Mouse (Mus musculus) adrenal gland, adult 8-10 months (tissue): ENCODE measurements around the gene Inpp4a. TPM values are rescaled to one million over a fixed set of nuclear protein-coding genes. Genes with fewer than 3 reads are reported as not detected.

Source experiments
- DNase-seq: peaks from one replicate; pipeline ENCODE4 v3.0.0; 2022
- total RNA-seq, 4 experiments: library from RNA; stranded (reverse); gene quantifications; 2 replicates each; pipeline ENCODE4 v1.2.4; 2022

Gene Inpp4a
- total RNA-seq, 4 experiments from 2014 or later = 23.0 to 35.6 (median 31.2) TPM

DNA sequence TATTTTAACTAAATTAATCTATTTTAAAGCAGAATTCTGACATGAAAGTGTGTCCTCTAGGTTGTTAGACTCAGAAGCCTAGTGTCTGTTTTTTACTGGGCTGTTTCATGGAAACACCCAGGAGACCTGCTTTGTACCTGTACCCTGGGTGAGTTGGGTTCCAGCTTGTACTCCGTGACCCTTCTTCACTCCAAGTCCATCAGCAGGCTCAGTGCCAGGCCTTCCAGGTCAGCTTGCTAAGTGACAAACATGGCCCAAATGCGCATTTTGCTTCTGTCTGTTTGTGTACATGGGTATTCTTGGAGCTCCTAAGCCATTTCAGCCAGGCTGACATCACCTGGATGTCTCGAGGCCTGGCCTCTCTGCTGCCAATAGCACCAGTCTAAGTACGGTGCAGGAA is 23.5 kb downstream of the Inpp4a start:
- no peak for DNase-seq

- no peak for DNase-seq
These were observed 24.9 kb downstream of the Inpp4a start for GRCm38 (mm10) chr1:37324569-37324968.

GRCm38 (mm10) chr1:37327311-37327710 is 27.6 kb downstream of the Inpp4a start:
- DNase-seq = no peak

- DNase-seq = no peak
These were observed 29.5 kb downstream of the Inpp4a start for GRCm38 (mm10) chr1:37329132-37329531.

GRCm38 (mm10) chr1:37329831-37330230 is 30.2 kb downstream of the Inpp4a start:
- DNase-seq = no peak

DNA sequence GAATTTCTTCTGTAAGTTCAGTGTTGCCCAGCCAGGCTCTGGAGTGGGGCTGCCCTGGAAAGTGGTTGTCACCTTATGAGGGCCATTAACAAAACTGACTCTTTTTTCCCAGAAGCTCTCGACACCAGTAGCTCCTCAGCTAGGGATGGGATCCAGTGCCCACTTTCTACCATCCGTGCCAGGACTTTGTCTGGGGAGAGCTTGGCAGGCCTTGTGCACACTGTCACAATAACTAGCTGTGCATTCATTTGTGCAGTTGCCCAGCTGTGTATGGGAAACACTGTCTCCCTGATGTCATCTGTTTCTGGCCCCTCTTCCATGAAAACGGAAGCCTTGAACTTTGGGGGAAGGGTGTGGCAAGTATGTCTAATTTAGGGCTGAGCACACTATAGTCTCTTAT is 33.1 kb downstream of the Inpp4a start:
- DNase-seq = no peak

DNA sequence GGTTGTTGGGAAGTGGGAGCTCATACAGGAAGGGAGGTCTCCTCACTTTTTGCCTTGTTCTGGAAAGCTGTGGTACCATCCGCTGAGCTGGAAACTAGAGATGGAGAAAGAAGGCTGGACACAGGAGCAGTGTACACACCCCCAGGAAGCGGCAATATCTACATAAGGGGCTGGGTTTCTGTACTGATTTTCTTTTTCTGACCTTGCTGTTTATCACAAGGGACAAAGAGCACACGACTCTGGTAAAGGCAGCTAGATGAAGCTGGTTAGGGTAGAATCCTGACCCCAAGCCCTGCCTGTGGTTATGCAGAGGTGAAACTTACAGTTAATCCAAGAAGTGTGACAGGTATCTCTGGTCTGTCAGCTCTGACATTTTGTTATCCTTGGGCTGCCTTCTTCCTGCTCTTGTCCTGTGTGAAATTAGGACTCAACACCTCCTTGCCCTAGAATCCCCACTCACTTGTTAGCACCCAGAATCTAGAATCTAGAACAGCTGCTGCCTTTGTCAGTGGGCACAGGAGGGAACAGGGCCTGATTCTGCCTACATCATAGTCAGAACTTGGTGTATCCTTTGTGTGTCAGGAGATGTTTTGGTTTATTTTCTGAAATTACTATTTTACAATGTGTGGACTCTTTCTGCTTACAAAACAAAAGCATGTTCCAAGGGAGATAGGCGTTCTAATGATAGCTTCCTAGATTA is 34.2 kb downstream of the Inpp4a start:
- DNase-seq = no peak

DNA sequence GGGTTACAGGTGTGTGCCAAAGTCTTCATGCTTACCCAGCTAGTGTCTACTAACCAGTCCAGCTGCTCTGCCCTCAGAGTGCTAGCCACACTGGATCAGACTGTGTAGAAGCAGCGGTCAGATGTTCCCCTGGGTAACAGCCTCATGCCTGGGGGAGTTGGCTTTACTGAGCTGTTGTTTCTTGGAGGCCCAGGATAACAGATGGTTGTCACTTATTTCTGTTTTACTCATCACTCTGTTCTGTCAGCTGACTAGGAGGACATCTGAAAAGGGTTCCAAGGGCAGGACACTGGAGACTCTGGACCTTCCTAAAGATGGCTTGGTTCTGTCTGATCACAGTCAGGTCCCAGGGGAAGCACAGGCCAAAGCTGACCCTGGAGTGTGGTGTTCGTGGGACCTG is 36.4 kb downstream of the Inpp4a start:
- no peak for DNase-seq

DNA sequence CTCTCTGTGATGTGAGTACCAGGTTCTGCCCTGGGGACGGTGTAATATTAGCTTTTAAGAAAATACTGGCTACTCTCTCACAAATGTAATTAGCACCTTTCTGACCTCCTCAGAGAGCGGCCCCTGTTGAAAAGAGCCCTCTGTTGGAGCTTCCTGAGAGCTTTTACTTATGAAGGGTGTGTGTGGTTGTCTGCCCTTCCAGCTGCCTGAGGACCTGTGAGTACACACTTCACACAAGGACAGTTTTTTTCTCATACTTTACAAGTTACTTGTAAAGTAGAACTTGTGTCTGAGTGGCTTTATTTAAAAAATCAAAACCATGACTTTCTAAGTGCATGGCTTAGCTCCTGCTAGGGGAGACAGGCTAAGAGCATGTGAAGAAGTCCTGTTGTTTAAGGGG is 37.1 kb downstream of the Inpp4a start:
- DNase-seq = no peak

GRCm38 (mm10) chr1:37337273-37337672 is 37.6 kb downstream of the Inpp4a start:
- no peak for DNase-seq

DNA sequence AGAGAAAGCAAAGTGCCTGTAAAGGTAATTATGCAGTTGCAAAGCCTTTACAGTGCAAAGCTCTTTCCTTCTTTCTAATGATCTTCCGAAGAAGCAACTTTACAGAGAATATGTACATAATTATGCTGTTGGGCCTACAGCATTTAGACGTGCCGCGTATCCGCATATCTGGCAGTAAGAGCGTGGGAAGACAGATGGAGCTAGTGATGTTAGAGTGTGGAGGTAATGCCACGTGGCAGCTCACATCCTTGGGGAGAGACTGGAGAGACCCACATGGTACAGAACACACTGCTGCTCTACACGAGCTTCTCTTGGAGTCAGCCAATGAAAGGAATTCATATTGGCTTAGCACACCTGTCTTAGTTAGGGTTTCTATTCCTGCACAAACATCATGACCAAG is 39.5 kb downstream of the Inpp4a start:
- no peak for DNase-seq

GRCm38 (mm10) chr1:37341347-37341746 is 41.7 kb downstream of the Inpp4a start:
- no peak for DNase-seq

DNA sequence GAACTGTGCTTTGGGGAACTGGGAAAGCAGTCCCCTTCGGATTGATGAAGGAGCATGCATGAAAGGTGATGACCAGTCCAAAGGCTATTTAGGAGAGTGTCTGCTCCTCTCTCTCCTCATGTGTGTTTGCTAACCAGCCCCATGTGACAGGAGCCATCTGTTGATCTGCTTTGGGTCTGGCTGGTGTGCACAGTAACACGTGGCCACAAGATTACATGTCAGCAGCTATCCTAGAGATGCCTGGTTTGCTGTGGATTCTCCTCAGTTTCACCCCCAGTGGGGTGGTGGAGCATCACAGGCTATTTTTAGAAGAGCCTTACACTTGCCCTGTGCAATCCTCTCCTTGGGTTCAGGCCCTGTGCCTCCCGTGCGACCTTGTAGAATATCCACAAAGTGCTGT is 42.2 kb downstream of the Inpp4a start:
- no peak for DNase-seq

GRCm38 (mm10) chr1:37342524-37342923 is 42.9 kb downstream of the Inpp4a start:
- no peak for DNase-seq

DNA sequence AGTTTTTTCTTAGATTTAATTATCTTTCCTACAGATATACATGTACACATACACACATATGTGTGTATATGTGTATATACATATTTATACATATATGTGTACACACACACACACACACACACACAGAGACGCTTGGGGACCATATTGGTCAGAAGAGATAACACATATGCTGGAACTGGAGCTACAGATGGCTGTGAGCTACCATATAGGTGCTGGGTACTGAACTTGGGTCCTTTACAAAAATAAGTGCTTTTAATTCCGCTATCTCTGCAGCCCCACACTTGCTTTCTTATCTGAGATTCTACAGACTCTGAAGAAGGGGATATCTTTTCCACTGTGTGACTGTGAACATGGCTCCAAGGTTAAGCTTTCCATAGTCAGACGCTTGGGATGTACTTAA is 43.6 kb downstream of the Inpp4a start:
- no peak for DNase-seq

- DNase-seq = no peak
These were observed 44.7 kb downstream of the Inpp4a start for GRCm38 (mm10) chr1:37344223-37344916.

DNA sequence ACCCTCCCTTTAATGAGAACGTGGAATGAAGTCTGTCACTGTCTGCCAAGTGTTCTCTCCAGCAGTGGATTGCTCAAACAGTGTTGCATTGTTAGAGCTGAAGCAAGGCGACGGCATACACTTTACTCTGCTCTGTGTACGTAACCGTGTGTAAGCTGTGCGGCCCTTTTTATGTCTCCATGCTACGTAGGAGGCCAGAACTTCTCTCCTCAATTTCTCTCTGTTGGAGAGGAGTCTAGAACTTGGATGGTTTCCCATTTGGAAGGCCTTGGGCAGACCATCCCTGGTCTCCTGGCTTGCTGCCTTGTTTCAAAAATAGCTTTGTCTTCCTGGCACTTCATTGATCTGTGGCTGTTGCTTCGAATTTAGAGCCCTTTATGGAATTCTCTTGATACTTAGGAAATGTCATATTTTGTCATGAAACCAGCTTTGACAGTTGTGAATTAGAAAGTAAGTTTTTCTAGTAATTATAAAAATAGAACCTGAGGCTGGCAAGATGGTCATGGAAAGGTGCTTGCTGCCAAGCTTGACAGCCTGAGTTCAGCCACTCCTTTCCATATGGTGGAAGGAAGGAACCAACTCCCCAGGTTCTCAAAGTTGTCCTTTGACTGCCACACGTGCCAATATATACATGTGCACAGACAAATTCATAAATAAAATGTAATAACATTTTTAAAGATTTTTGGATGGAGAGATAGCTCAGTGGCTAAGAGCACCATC is 47.9 kb downstream of the Inpp4a start:
- DNase-seq = peak; percentile 44

GRCm38 (mm10) chr1:37350886-37351651 is 51.4 kb downstream of the Inpp4a start:
- DNase-seq = no peak

DNA sequence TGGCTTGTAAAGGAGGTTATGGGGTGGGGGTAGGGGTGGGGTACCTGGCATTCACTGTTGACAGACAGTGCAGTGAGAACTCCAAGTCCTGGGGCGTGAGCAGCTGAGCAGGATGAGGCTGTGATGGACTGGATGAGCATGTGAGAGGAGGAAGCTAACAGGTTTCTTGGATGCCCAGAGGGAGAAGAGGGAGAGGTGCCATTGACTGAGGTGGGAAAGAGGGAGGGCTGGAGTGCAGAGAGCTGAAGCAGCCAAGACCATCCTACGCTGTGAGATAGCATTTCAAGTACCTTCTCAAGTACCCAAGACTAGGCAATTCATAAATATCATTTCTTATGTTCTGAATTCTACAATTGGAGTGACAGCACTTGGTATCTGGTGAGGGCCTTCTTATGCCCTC is 52.3 kb downstream of the Inpp4a start:
- no peak for DNase-seq

- DNase-seq = no peak
These were observed 53.8 kb downstream of the Inpp4a start for GRCm38 (mm10) chr1:37353456-37353855.

GRCm38 (mm10) chr1:37355492-37355891 is 55.8 kb downstream of the Inpp4a start:
- no peak for DNase-seq

DNA sequence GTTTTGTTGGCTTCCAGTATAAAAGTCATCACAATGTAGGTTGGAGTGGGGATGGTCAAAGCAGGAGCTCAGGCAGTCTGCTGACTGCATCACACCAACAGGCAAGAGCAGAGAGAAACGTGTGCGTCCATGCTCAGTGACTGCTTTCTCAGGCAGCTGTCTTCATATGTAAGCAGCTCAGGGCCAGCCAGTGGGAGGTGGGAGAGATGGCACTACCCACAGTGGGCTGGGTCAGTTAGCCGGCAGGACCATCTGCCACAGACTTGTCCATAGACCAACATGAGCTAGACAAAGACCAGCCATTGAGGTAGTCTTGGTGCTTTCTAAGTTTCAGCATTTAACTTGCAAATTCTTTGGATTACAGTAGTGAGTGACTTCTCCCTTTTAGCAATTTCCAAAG is 56.6 kb downstream of the Inpp4a start:
- no peak for DNase-seq

- DNase-seq = no peak
These were observed 57.5 kb downstream of the Inpp4a start for GRCm38 (mm10) chr1:37357173-37357572.
